Mouse (Mus musculus): ENCODE results near the gene Dlk2.

DNA sequence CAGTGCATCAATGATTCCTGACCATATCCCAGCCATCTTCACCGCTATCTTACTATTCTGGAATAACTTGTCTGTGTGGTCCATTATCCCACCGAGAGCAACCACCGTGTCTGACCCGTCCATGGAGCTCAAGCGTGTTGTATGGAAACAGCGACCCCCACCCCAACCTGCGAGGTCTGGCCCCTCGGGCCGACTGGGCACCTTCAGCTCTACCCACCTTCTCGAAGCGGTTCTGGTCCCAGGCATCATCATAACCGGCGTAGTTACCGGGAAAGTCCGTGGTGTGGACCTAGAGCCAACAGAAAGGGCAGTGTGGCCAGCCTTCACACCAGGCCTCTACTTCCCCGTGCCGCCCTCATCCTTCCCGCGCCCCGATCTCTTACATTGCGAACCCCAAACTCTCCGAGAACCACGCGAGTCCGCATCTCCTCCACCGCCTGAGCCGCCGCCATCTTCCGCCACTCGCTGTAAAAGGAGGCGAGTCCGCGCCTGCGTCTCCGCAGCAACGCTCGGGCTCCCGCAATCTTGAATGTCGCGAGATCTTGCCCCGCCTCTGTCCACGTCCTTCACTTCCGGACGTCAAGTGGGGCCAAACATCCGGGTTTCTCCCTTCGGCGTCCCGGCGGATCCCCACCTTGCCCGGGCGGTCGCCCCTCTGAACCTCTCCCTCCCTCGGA lies 49.6 kb upstream of the Dlk2 start, which contains the start of the genes Polr1c and Yipf3:
- TF ChIP-seq GATA1 (IDR thresholded peaks at IDR 0.05; ENCODE audit: borderline replicate concordance, low read length) (no peak), FLI1 (IDR thresholded peaks at IDR 0.05; ENCODE audit: low read length) (peak; percentile 72; the same call in 1 of the 2 replicates)
